Mouse (Mus musculus) heart, adult 9 months (tissue): ENCODE results near the gene 1810049J17Rik.

Experiments
- DNase-seq, 2 experiments: peaks; one replicate each; pipeline ENCODE4 v3.0.0; 2022; ENCODE audit warnings: low spot score in 2 of 2

Gene 1810049J17Rik

DNA sequence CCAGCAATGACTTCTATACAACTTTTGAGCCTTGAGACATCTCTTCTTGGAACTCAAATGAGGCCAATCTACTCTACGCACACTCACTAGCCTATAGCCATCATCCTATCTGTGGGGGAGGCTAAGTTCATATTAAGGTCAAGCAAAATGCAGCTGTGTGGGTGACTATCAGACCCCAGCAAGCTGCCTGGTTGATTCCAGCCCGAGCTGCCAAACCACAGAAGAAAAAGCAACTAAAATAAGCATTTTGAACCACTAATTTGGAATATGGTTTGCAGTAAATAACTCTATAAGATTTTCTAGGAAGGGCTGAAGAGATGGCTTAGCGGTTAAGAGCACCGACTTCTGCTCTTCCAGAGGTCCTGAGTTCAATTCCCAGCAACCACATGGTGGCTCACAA, 11.0 kb downstream of the 1810049J17Rik start:
- no peak for DNase-seq

DNA sequence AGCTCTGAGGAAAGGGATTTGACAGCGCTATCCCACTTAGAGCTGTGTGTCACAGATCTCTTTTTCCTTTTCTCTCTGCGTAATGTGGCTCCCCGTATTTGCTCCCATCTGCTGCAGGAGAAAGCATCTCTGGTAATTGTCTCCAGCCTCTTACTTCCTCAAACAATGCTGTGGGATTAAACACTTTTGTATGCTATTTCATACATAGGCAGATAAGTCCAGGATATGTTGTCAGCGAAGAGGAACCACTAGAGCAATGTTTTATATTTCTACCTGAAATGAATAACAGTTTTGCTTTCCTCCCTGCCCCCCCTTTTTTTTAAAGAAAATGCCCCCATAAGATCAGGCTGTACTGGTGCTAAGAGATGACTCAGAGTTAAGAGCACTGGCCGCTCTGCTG, 13.2 kb downstream of the 1810049J17Rik start:
- DNase-seq = no peak

DNA sequence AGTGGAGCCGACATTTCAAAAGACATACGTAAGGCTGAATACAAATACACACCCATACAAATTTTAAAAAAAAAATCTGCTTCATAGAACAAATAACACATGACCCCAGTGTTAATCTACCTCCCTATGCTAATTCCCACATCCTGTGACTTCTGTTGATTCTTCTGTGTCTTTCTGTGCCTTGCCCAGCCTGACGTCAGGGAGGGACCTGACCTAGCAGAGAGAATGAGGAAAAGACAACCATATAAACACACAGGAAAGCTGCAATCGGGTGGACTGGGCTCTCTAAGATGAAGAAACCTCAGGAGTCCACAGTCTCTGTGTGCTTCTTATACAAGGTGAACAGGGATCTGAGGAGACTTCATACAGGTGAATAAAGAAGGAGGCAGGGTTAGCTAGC, 14.6 kb downstream of the 1810049J17Rik start:
- DNase-seq = peak in 1 of 2 experiments; percentile 23

DNA sequence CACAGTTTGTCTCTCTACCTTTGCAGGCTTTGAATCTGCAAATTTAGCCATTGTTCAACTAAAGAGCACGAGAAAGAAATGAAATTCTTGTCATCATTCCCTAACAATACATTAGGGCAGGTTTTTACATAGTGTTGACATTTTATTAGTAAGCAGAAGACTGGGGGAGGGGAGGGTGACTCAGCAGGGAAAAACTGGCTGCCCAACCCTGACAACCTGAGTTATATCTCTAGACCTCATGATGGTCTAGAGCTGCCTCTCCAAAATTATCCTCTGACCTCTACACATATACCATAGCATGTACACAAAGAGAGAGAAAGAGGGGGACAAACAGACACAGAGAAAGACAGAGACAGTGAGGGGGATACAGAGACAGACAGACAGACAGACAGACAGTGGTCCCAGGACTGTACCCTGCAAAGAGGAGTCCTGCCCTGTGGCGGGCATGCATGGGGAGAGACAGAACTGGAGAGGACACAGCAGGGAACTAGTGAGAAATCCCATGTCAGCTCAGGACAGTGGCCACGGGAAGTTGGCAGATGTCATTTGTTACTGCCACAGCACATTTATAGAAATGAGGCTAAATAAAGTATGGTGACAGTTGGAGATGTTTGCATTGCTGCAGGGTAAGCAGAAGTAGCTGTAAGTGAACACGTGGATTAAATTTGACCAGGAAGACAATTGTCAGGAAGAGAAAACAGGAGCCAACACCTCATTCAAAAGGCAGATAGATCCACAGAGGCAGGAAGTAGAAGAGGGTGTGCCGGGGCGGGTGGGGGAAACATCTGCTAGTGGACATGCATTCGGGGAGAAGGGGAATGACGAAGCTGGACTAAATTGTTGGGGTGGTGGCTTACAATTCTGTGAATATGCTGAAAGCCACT, 15.3 kb downstream of the 1810049J17Rik start:
- DNase-seq = peak; percentile 45 to 46

DNA sequence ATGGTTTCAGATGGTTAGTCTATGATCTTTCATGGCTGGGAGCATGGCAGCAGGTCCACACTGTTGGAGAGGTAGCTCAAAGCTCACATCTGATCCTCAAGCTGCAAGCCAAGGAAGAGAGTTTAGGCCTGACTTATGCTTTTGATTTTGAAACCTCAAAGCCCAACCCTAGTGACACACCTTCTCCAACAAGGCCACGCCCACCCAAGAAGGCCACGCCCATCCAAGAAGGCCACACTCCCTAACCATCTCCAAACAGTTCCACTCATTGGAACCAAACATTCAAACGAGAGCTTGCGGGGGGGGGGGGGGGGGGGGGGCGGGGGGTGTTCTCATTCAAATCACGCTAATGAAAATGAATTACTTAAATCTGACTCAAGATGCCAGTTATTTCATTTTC, 19.9 kb downstream of the 1810049J17Rik start:
- no peak for DNase-seq

DNA sequence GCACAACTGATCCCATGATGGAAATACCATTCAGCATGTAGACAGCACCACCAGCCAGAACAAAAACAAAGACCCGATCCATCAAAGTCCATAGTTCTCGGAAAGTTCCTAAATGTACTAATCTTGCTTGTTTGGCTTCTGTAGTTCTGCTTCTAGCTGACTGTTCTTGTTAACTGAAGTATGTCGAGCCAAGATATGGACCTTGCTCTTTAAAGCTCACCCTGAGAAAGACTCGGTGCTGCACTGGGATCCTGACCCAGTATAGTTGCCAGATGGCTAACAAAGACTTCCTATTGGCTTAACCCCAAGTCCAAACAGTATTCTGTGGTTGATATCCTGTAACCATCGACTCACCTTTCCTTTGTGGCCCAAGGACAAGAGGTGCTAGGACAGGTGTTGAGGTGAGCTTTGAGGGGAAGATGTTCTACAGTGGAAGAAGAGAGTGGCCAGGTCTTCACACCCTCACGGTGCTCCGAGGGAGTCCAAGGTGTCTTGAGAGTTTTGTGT, 23.4 kb downstream of the 1810049J17Rik start:
- DNase-seq = no peak

DNA sequence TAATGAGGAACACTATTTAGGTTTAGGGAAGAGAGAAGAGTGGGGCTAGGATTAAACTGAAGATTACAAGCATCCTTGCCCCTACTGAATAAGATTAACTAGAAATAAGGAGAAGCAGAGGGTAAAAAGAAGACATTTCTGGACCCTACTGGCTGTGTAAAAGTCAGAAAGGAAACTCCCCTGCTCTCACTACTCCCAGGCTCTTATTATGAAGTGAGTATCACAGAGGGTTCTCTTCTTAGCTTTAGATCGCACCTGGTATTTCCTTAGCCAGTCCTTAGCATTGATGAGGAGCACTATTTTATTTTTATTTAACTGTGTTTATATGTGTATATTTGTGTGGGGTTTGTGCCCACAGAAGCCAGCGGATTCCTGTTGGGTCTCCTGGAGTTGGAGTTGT, 25.5 kb downstream of the 1810049J17Rik start:
- no peak for DNase-seq

DNA sequence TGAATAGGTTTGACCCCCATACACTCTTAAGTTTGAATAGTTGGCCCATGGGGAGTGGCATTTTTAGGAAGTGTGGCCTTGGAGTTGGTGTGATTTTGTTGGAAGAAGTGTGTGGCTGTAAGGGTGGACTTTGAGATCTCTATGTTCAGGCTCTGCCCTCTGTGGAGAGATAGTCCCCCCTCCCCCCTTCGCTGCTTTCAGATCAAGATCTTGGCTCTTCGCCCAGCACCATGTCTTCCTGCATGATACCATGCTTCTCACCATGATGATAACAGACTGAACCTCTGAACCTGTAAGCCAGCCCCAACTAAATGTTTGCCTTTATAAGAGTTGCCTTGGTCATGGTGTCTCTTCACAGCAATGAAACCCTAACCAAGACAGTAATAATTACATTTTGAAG, 29.9 kb downstream of the 1810049J17Rik start:
- no peak for DNase-seq

DNA sequence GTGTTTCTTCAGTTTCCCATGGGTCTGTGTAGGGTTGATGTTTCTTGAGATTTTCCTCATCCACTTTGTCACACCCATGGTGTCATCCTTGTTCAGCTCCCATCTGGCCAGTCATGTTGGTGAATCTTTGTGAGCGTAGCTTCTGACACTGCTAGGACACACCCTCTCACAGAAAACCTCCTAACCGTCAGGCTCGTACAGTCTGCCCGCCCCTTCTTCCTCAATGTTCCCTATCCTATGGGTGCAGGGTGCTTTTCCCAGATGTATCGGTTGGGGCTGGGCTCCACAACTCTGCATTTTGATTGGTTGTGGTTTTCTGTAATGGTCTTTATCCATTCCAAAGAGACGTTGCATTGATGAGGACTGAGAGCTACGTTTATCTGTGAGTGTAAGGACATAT, 31.4 kb downstream of the 1810049J17Rik start:
- DNase-seq = no peak

DNA sequence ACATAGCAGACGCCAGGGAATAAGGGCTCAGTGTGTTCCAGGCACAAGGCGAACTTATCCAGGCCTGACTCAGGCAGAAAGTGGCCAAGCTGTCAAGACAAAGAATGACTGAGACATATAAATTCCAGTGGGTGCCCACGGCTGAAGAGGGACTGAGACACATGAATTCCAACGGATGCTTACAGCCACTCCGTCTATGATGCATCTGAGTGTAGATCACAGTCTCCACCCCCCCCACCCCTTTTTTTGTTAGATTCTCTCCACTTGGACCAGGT, 36.2 kb downstream of the 1810049J17Rik start:
- no peak for DNase-seq

DNA sequence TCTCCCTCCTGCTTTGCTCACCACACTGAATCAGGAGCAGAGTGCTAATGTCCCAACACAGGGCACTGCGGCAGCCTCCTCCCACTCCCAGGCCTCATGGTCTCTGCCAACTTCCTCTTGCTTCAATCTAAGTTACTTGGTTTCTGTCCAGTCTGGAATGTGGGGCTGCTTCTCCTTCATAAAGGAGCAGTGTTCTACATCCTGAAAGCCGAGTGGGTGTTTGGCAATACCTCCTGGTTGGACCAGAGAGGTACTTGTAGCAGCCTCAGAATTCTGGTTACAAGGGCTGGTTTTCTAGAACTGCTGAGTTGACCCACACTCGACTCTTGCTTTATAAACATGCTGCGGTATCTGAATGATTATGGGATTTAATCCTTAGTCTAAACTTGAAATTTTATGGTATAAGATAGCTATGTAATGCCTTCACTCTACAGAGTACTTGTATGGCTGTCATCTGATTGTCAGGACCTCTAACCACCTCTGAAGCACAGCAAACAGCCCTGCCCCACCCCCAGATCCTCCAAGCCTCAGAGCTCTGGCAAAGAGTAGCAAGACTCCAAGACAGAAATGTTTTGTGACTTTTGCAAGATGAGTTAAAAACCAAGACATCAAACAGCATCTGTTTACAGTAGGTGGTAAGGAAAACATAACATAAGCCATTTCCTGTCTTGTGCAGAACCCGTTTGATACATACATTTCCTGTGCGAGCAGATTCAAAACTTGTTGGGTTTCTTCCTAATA, 36.7 kb downstream of the 1810049J17Rik start:
- no peak for DNase-seq

DNA sequence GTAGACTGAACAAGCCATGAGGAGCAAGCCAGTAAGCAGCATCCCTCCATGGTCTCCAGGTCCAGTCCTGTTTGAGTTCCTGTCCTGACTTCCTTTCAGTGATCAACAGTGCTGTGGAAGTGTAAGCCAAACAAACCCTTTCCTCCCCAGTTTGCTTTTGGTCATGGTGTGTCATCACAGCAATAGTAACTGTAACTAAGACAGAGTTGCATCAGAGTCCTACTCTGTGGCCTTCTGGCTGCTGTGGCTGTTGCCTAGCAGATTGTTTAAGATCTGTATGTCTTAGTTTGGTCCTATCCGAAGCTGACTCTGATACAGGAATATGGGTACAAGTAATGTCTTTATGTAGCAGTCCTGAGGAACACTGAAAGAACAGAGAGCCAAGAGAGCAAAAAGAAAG, 41.9 kb downstream of the 1810049J17Rik start:
- no peak for DNase-seq

DNA sequence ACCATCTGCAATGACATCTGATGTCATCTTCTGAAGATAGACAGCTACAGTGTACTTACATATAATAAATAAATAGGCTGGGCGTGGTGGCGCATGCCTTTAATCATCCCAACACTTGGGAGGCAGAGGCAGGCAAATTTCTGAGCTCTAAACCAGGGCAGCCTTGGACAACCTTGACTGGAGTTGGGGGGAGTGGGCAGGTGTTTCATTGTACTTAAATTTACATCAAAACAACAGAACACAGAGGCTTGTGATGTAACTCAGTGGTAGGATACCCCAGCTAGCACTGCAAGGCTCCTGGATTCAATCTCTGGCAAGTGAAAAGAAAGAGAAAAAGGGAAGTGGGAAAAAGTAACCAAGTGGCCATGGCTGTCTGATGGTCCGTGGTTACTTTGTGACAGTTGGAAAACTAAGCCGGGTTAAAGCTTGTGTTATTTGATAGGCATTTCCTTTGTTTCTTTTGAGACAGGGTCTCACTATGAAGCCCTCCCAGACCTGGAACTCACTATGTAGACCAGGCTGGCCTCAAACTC, 46.5 kb downstream of the 1810049J17Rik start:
- no peak for DNase-seq

DNA sequence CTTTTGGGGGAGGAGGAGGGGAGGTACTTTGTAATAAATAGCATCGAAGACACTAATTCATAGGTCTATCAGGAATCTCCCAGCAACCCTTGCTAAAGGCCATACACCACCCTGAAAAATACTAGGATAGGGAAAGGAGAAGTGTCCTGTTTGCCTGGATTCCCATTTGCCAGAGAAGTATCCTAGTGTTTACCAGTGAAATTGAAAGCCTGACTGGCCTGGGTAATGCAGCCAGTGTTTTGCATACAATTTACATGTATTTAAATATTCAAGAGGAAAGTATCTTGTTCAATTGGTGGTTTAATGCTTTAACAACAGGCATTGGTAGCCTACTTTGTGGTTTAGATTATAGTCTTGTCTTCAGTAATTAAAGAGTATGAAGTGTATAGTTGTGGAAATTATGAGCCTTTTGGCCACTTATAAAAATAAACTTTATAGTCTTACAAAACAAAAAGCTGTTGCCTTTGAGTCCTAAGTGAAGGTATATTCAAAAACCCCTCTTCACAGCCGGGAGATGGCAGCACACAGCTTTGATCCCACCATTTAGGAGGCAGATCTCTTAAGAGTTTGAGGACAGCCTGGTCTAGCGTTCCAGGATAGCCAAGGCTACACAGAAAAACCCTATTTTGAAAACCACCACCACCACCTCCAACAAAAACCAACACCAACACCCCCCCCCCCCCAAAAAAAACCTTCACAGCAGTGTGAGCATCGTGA, 47.5 kb downstream of the 1810049J17Rik start:
- no peak for DNase-seq

DNA sequence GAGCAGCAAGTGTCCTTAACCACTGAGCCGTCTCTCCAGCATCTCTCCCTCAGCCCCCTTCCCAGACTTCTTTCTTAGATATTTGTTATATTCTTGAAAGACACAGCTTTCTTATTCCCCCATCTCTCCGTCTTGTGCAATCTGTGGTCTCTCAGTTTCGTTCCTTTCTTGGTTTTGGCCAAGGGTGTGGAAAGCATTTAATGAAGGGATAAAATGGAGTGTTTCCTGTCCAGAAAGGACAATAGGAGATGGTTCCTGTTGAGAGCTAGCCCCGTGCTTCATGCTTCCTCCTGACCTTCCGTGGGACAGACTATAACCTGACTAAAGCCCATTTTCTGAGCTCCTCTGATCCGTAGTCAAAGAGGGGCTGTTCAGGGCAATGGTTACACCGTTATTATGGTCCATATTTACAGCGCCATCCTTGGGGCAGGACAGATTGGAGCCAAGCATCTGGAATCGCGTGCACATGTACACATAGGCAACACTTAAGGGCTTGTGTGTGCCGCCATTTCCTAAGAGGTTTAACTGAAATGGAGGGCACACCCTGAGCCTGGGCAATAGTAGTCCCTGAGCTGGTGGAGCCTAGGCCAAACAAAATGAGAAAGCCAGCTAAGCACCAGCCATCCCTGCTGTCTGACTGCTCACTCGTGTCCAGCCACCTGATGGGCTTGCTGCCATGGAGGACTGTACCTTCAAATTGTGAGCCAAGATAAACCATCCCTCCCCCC, 48.2 kb downstream of the 1810049J17Rik start:
- peak in 1 of 2 experiments; percentile 16 for DNase-seq
